Comparison of ENCODE assay signal across 16 mouse cellular contexts in the genomic region with DNA sequence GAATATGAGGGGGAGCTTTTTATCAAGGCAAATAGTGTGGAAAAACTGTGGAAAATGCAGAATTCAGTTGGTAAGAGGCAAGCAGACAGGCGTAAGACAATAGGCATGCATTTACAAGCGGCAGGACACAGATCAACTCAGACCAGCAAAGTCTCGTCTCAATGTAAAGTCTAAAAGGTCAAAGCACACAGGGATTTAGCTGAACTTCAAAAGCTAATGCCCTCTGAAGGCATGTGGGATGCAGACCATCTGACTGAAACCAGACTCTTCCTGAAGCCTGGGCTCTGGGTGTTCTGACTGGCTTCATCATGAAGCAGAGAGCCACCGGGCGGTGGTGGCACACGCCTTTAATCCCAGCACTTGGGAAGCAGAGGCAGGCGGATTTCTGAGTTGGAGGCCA.
"Had no signal": no experiment of that assay in that cellular context is flagged by ENCODE, and none has a peak within 500 bp of the region (broad histone marks: within the 10 kb centered on the region; RNA-seq: fewer than 3 reads in every experiment).

No protein-coding gene starts in this region.

- ATAC-seq: liver, embryonic 12.5 days; midbrain, embryonic 15.5 days had no signal

- DNase-seq: kidney, postnatal 4 days; left cerebral cortex, postnatal 4 days; lung, adult 18-20 months; lung, postnatal 4 days; retina, postnatal 1 day; right cerebral cortex, postnatal 4 days; spleen, adult 18-20 months; thymus, adult 18-20 months; thymus, postnatal 14 days had no signal

- H3K27ac ChIP-seq: layer of hippocampus, adult 2 months; limb, embryonic 13.5 days; liver, embryonic 12.5 days; midbrain, embryonic 15.5 days; neural tube, embryonic 12.5 days had no signal

- H3K4me1 ChIP-seq: limb, embryonic 13.5 days; liver, embryonic 12.5 days; megakaryocyte, embryonic 14.5 days; neural tube, embryonic 12.5 days had no signal

- H3K4me2 ChIP-seq: limb, embryonic 13.5 days; liver, embryonic 12.5 days; midbrain, embryonic 11.5 days; midbrain, embryonic 15.5 days; neural tube, embryonic 12.5 days had no signal

- H3K9me3 ChIP-seq: limb, embryonic 13.5 days; liver, embryonic 12.5 days; megakaryocyte, embryonic 14.5 days; midbrain, embryonic 15.5 days; neural tube, embryonic 12.5 days had no signal

- H3K9ac ChIP-seq: limb, embryonic 13.5 days; liver, embryonic 12.5 days; midbrain, embryonic 15.5 days; neural tube, embryonic 12.5 days had no signal

- H3K27me3 ChIP-seq: limb, embryonic 13.5 days; liver, embryonic 12.5 days; megakaryocyte, embryonic 14.5 days; midbrain, embryonic 15.5 days; neural tube, embryonic 12.5 days had no signal

- H3K4me3 ChIP-seq: layer of hippocampus, adult 2 months; limb, embryonic 13.5 days; liver, embryonic 12.5 days; megakaryocyte, embryonic 14.5 days; midbrain, embryonic 15.5 days; neural tube, embryonic 12.5 days had no signal
